Mouse (Mus musculus) mesoderm, embryonic 11.5 days (tissue): Measurements from ENCODE around the gene Kpna2.
"Not testable (repeated sequence)": the region's sequence is repeated elsewhere in the genome, so short reads cannot be mapped to it uniquely, and the experiment has no call there.

Experiments used
- DNase-seq: peaks from one replicate; pipeline ENCODE4 v3.0.0-alpha.2; 2012; ENCODE audit warnings: low read depth, low spot score

The Kpna2 gene

DNA sequence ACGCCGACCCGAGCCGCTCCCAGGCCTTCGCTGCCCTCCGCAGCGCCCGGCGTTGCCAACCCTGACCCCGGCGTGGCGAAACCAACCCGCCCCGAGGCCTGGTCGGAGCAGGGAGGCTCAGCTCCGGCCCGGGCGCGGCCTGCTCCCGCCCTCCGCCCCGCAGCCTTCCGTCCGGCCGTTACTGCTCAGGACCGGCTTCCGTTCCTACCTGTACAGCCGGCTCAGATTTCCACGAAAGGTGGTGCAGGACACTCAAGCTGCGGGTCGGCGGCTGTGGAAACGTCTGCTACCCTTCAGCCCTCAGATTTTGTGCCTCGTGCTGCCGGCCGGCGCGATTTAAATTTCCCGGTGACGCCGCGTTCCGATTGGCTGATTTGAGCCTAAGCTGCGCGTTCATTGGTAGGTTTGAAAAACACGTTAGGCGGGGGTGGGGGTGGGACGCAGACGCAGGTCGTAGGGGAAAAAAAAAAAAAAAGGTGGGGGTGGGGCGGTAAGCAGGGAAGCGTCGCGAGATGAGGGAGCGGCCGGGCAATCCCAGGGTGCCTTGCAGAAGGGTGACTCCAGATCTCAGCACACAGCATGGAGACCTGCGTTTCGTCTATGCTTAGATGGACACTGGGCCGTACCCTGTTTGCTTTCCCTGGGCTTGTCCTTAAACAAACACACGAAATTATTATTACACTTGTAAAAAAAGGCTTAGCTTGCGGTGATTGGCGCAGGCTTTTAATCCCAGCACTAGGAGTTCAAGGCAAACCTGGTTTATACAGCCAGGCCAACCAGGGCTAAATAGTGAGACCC, at the start of gene Kpna2:
Gene Kpna2, minus strand, starts transcription at position 391 of the 798 bp plus-strand sequence.
- peak; percentile 97 for DNase-seq

DNA sequence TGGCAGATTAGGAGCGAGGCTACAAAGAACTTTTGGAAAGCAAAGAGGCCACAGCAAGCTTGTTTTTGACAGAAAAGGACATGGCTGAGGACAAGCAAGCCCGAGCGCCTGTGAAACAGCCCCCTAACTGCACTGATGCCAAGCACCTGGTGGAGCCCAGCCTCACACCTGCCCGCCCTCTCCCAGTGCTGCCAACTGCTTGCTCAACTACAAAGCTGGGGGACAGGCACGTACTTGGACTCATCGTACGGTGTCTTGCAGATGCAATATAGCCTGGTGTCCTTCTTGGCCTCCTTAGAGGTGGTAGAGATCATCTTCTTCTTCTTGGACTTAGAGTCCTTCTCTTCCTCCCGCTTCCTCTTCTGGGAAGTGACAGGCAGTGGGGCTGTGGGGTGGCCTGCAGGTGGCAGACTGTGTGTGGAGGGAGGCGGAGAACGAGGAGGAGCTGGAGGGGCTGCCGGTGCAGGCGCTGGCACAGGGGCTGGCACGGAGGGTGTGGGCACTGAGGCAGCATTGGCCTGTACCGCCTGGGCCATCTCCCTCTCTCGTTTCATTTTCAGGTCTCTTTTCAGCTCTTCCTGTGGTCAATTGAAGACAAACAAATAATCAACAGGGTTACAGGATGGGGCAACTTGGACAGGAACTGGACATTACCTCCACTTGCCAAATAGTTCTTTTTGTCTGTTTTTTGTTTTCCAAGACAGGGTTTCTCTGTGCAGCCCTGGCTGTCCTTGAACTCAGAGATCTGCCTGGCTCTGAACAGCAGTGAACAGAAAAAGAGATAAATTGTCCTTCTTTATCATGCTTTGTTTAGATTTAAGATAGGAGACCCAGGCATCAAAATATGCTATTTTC, 47.7 kb upstream of the Kpna2 start:
- no peak for DNase-seq

DNA sequence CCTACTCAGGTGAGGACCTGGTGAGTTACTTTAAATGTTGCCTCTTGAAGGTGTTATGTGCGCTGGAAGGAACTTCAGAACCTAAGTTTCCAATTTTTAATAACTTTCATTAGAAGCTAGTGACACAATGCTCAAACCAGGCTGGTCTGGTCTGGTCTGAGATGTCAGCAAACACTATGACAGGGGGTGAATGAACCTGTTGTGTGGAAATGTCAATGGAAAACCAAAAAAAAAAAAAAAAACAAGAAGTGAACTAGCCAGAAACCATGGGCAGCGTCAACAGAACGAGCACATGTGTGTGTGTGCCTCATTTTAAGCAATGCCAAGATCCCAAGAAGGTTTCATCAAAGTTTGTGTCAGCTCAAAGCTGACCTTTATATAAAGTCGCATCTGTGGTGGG, 46.2 kb upstream of the Kpna2 start:
- DNase-seq: no peak

DNA sequence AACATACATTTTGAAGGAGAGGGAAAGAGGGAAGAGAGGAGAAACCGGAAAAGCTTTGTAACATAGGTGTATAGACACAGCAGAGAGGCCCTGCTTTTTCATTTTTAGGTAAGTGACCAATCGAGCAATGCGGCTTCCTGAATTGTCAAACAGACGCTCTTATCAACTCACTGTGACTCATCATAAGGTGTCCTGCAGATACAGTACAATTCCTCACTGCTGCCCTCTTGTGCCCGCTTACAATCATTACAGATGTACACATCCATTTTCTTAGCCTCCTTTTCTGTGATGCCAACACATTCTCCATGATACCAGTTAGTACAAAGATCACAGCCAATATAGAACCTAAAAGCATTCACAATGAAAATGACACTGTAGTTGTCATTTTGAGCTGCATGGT, 45.0 kb upstream of the Kpna2 start:
- peak; percentile 73 for DNase-seq

DNA sequence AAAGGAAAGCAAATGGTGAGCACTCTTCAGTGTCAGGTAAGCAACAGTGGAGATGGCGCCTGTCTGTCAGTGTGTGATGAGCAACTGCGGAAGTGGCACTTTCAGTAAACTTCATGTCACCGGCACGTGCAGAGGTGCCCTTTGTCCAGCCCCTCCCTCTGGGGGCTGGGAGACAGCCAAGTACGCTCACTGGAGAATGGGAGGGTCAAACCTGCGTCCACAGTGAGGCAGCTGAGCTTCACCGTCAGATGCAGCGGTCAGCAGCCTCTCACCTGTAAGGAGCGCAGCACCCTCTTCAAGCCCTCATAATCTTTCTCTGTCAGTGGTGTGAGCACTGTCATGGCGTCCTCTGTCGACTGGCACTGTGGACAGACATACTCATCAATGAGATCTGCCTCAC, 44.0 kb upstream of the Kpna2 start:
- DNase-seq: no peak

DNA sequence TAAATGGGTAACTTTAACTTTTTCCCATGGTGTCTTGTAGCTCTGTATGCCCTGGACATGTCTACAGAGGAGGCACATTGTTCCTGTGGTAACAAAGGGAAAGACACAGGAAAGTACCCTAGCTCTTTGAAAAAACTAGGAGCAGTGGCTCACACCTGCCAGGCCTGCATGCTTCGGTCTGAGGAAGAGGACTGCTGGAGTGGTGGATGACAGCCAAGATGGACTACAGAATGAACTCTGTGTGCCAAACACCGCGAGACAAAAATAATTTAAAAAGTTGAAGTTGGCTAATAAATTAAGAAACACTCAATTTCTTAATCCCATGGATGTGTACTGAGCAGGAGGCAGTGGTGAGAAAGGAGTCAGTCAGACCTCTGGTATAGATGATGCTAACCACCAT, 42.1 kb upstream of the Kpna2 start:
- no peak for DNase-seq

DNA sequence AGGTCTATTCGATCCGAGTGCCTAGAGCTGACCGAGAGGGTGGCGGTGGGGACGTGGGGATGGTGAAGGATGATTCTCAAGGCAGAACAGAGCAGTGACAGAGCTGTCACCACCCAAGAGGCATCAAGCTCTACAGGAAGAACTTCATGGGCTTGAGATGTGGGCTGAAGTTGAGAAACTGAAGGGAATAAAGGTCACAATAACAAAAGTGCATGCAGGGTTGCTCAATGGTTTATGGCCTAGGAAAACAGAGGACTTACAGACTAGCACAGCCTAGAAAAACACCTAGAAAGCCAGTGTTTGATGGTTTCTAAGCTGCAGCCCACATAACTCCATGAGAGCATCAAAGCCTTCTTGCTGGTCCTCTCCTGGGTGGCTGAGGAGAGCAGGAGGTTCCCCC, 40.1 kb upstream of the Kpna2 start:
- DNase-seq: no peak

DNA sequence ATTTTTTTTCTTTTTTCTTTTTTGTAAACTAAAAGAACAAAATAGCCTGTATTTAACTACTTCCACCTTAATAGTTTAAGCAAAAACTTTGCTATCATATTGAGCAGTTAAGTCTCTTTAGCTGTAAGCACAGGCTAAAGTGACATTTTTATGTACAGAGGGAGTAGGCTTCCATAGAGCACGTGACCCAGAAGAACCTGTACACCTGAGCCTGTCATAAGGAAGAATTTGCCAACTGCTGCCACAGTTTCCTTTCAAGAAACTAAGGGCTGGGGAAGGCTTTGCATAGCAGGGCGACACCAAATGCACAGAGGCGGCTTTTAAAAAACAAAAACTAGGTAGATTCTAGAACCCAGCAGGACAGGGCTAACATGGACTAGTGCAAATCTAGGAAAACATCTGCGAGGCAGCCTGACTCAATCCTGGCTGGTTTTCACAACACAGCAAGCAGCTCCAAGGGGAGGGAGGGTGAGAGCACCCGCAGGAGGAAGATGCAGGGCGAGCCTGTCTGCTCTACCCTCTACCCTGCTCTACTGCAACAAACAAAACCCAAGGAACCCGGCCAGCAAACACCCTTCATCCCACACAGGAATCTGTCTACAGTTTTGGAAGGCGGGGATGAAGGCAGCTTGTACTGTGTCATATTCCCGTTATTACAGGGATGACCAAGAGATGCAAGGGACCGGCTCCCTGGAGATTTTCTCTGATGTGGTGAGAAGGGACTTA, 34.9 kb upstream of the Kpna2 start:
- no peak for DNase-seq

DNA sequence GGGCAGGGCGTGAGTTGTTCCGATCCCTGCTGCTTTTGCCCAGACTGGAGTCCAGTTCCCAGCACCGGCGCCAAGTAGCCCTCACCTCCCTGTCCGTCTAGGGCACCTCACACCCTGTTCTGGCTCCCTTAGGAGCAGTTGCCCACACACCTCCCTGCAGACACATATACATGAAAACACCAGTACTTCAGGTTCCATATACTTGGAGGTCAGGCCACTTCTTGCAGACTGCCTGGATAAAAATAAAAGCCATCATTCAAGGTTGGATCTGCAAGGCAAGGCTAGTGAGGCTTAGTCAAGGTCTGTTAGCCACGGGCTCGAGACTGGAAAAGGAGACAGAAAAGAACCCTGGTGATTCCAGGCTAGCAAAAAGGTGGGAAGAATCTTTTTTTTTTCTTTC, 32.3 kb upstream of the Kpna2 start:
- DNase-seq: no peak

DNA sequence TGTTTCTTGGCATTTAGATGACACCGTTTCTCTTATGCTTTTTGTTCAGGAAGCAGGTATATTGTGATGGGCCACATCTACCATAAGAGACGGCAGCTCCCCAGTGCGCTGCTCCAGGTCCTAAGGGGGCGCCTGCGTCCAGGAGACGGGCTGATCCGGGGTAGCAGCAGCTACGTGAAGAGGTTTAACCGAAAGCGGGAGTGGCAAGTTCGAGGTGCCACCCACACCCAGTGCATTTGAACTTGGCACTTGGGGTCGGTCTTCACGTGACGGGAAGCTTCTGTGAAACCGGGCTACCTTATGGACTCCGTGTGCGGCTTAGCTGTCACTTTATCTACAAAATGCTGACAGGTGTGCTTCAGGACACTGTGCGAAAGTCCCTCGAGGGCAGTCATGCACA, 30.2 kb upstream of the Kpna2 start:
- DNase-seq: no peak

DNA sequence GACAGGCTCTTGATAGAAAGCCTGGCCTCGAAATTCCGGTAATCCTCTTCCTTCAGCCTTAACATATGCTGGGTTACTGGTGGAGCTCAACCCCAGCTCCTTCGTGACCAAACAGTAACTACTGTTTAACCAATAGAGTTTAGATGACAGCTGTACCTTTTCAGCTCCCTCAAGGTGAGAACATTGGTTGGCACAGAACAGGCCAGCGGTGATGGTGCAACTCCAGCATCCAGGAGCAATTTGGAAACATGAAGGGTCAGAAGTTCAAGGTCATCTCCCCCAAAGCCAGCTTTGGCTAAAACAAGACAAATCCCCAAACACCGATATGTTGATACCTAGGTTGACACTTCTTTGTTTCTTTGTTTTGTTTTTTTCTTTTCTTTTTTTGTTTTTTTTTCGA, 29.4 kb upstream of the Kpna2 start:
- DNase-seq: no peak

DNA sequence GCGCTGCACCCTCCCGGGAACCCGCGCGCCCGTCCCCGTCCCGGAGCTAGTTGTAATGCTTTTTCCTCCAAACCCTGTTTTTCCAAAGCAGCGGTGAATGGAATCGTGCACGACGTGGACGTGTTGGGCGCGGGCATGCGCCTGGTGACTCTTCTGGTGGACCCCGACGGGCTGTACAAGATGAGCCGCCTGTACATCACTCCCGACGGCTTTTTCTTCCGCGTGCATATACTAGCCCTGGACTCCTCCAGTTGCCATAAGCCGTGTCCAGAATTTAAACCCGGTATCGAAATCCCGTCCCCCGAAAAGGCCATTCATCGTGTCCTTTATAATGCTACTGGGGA, 28.9 kb upstream of the Kpna2 start:
- no peak for DNase-seq

DNA sequence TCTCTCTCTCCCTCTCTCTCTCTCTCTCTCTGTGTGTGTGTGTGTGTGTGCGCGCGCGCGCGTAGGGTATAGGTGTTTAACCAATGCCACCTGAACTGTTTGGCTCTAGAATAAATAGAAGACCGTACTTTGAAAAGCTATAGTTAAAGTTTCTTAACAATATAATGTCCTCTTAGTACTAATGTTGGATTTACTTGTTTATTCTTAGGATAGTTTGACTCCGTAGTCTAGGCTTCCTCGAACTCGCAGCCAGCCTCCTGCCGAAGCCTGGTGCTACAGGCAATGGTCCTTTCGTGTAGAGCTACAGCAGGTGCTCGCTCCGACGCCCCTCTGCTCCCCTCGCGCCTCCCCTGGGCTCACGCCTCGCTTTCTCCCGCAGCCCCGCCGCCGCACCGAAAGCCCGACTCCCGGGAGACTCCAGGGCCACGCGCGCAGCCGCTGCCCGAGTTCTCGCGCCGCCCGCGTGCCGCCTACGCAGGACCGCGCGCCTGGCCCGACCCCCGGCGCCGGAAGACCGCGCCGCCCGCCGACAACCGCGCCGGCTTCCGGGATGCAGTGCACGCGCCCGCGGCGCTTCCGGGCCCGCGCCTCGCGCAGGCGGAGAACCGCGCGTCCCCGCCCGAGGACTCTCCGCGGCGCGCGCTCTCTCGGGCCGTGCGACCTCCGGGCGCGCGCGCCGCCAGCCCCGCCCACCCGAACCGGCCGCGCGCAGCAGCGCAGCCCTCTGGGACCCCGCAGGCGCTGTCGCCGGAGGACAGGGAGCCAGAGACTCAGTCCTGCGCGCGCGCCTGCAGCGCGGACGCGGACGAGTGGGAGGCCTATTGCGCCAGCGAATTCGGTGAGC, 28.3 kb upstream of the Kpna2 start:
- peak; percentile 91 for DNase-seq

DNA sequence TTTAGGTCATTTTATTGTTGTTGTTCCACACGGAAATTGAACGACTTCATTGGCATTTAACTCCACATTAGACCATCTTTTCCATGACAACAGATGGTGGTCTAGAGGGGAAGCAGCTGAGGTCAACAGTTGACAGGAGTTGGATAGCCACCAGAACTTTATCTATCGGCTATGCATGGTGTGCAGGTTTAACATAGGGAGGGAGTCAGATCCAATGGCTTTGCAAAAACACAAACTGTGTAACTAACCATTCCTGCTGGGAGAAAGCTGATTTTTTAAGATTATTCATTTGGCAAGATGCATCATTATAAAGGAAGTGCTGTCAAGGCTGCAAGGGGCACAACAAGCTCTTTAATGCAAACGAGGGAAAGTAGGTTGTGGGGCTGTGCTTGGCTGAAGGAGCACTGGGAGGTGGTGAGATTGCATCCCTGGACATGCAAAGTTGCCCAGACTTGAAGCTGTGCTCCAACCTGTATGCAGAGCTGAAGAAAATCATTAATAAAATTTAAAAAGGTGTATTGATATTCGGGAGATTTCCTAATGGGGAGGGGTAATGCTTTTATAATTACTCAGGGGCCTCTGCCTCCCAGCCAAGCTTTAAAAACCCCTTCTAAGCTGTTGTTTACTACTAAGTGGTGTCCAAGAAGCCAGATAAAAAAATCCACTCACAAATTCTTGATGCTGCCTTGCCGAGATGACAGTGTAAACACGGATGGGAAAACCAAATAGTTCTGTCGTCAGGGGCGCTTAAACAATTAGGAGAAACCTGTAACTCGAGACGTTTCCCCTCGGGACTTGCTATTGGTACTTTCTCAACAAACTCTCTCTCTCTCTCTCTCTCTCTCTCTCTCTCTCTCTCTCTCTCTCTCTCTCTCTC, 27.5 kb upstream of the Kpna2 start:
- peak; percentile 50 for DNase-seq

DNA sequence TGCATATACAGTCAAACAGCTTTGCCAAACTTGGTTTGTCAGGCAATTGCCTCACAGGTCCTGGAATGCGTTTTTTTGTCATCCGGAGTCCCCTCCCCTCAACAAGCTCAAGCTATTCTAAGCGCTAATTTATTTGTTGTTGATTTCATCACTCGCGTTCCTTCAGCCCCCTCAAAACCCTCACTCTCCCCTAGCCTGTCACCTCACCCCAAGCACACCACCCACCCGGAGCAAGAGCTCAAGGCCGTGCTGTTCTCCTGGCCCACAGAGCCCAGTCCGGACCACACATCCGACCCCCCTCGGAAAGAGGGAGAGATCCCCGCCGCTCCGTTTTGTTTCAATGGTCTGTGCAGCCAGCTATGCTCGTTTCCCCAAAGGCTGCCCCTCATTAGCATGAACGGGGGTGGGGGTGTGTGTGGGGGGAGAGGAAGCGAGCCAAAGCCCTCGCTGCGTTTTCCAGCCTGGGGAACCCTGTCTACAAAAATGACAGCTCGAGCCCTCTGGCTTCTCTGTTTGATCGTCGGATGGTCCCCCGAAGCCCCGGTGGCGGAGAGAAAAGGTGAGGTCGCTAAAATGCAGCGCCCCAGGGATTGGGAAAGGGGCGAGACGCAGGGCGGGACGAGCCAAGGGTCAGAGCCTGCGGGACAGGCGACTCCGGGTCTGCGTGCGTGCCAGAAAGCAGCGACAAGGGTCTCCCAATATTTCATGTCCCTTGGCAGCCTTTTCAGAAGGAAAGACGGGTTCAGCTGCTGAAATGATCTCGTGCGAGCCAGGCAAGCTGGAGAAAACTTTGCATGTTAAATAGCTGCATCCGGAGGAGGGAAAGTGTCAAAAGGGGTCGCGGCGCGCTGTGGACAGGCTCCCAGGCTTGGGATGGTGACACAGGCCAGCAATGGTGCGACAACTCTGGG, 26.3 kb upstream of the Kpna2 start, which contains the start of gene 1810010H24Rik:
Gene 1810010H24Rik, plus strand, starts transcription at position 271 of the 911 bp plus-strand sequence.
- DNase-seq: no peak

DNA sequence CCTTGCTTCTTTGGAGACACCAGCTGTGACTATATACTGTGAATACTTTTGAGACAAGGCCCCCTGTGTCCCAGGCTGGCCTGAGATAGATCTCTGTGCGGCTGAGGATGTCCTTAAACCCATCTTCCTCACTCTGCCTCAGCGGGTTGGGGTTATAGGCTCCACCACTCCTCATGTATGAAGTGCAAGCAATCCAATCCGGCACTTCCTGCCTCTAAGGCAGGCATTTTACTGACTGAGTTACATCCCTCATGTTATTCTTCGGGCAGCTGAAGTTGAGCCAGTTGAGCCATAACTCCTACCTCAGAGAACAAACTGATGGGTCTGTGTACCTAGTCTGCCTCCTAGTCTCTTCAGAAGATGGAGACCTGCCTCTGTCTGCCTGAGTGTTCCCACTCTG, 25.1 kb upstream of the Kpna2 start:
- DNase-seq: no peak

DNA sequence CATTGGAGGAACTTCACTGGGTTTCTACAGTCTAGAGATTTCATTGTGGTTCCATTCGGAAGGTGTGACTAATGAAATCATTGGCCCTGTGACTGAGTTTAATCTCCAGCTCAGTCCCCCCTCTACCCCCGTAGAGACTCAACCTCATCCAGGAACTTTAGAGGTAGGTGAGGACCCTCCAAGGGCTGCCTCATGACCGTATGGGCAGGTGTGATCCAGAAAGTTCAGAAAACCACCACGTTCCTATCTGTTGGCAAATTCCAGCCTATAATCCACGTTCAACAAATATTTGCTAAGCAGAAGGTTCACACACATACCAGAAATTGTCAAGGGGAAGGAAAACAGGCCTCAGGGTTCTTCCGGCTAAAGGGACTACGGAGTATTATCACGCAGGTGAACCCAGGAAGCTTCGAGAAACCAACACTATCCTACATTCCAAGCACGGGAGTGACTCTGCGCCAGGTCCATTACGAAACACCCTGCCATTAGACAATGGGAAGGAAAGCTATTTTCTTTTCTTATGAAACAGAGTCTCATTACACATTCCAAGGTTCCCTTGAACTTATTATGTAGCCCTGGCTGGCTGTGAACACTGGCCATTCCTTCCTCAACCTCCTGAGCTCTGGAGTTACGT, 22.8 kb upstream of the Kpna2 start:
- DNase-seq: no peak

DNA sequence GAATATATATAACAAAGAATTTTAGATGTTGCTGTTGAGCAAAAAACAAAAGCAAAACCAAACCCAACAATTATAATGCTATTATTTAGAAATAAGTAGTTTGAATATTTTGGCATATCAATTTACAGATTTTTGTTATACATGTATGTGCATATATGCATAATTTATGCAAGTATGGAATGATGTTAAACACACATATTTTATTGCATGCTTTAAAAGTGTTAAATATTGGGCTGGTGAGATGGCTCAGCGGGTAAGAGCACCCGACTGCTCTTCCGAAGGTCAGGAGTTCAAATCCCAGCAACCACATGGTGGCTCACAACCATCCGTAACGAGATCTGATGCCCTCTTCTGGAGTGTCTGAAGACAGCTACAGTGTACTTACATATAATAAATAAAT, 20.4 kb upstream of the Kpna2 start:
- not testable (repeated sequence) for DNase-seq

DNA sequence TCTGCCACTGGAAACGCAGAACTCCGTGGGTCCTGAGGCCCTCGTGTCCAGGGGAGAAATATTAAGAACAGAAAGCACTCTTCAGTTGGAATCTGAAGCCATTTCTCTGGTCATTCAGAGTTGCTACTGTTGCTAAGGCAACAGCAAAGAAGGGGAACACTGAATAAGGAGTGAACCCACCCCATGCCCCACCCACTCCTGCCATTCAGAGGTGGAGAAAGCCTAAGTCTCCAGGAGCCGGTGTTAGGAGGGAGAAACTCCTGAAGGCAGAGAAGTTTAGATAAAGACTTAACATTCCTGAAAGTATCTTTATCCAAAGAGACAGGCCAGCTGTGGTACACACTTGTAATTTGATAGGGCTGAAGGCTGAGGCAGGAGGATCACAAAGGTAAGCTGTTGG, 20.0 kb upstream of the Kpna2 start:
- DNase-seq: no peak
